Mouse (Mus musculus): ENCODE measurements around the gene Rap1b. TPM values are rescaled to one million over a fixed set of nuclear protein-coding genes. Genes with fewer than 3 reads are reported as not detected.

Gene Rap1b
- polyA plus RNA-seq, 1 experiment from 2014 or later: 132 TPM

DNA sequence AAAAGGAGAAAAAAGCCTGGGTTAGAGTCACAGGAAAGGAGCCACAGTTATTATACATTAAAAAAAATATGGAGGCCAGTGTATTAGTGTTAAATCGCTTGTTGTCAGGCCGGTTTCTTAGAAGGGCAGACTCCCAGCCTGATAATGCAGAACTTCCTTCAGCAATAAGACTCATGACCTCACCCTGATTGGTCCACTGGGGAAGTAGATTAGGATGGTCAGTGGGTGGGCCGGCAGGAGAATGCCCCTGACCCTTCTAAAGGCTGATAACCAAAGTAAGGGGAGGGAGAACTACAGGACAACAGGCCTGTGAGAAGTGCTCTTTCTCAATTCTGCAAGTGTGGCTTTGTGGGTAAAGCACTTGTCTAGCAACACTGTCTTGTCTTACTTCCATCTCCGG, 39.5 kb upstream of the Rap1b start:
- no peaks in the 10 kb centered on the region for H3K9me3 ChIP-seq (ENCODE audit: control insufficient read depth, low read length)
- H3K36me3 ChIP-seq (ENCODE audit: control insufficient read depth, insufficient read depth, low read length): no peaks in the 10 kb centered on the region
- ATAC-seq (ENCODE audit: low FRiP score, low TSS enrichment) (no peak), DNase-seq (ENCODE audit: low spot score) (no peak)
- no peak overlapping the region for H3K4me3 ChIP-seq (ENCODE audit: low read depth, low read length)
- H3K9ac ChIP-seq (ENCODE audit: low read length): no peak overlapping the region
- 61% methylated on average over 4 of the region's 4 CpGs for WGBS
- no peak overlapping the region for H3K27ac ChIP-seq (replicated peaks)
- no peaks in the 10 kb centered on the region for H3K27me3 ChIP-seq (ENCODE audit: control insufficient read depth, insufficient read depth, low read length)
- TF ChIP-seq CTCF (IDR thresholded peaks at IDR 0.05; ENCODE audit: low read depth) (no peak), EP300 (optimal IDR thresholded peaks at IDR 0.05) (no peak)
- H3K4me2 ChIP-seq (replicated peaks; ENCODE audit: low read depth): no peak overlapping the region
- H3K4me1 ChIP-seq (replicated peaks; ENCODE audit: control insufficient read depth, insufficient read depth): no peaks in the 10 kb centered on the region

DNA sequence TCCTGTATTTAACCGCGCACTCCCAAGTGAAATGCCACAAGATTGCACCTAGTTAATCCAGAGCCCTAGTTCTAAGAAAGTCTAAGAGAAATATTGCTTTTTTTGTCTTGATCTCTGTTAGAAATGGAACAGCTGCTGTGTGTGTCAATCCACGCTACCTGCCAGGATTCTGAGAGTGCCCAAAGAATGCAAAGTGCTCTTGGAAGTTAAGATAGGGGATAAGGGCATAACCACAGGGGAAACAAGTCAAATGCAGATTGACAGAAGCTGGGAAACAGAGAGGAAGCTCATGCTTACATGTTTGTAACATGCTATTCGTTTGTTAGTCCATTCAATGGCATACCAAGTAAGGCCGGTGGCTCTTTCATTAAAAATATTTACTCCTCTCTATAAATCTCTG, 38.9 kb upstream of the Rap1b start:
- Histone ChIP-seq H3K27ac (replicated peaks) (no peak overlapping the region), H3K4me3 (ENCODE audit: low read depth, low read length) (no peak overlapping the region), H3K36me3 (ENCODE audit: control insufficient read depth, insufficient read depth, low read length) (no peaks in the 10 kb centered on the region), H3K9me3 (ENCODE audit: control insufficient read depth, low read length) (no peaks in the 10 kb centered on the region), H3K4me2 (replicated peaks; ENCODE audit: low read depth) (no peak overlapping the region), H3K4me1 (replicated peaks; ENCODE audit: control insufficient read depth, insufficient read depth) (no peaks in the 10 kb centered on the region), H3K27me3 (ENCODE audit: control insufficient read depth, insufficient read depth, low read length) (no peaks in the 10 kb centered on the region), H3K9ac (ENCODE audit: low read length) (no peak overlapping the region)
- TF ChIP-seq EP300 (optimal IDR thresholded peaks at IDR 0.05) (no peak), CTCF (IDR thresholded peaks at IDR 0.05; ENCODE audit: low read depth) (no peak)
- no peak for DNase-seq (ENCODE audit: low spot score)
- WGBS: 62% methylated on average over 5 of the region's 5 CpGs
- no peak for ATAC-seq (ENCODE audit: low FRiP score, low TSS enrichment)

DNA sequence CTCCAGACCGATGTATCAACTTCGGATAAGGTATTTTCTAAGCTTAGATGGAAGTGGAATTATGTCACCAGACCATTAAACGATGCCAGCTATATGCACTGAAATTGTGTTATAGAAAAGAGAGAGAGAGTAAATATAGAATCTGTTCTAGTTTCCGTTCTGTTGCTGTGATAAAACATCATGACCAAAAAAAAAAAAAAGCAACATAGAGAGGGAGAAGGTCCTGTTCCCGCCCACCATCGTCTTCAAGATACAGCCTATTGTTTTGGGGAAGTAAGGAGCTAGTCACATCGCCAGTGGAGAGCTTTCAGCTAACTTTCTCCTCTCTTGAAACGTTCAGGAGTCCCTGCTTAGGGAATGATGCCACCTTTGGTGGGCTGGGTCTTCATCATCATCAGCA, 37.6 kb upstream of the Rap1b start:
- DNase-seq (ENCODE audit: low spot score): no peak
- Histone ChIP-seq H3K4me1 (replicated peaks; ENCODE audit: control insufficient read depth, insufficient read depth) (no peaks in the 10 kb centered on the region), H3K27me3 (ENCODE audit: control insufficient read depth, insufficient read depth, low read length) (no peaks in the 10 kb centered on the region), H3K4me2 (replicated peaks; ENCODE audit: low read depth) (no peak overlapping the region), H3K9ac (ENCODE audit: low read length) (no peak overlapping the region), H3K9me3 (ENCODE audit: control insufficient read depth, low read length) (no peaks in the 10 kb centered on the region), H3K27ac (replicated peaks) (no peak overlapping the region), H3K4me3 (ENCODE audit: low read depth, low read length) (no peak overlapping the region), H3K36me3 (ENCODE audit: control insufficient read depth, insufficient read depth, low read length) (no peaks in the 10 kb centered on the region)
- 84% methylated on average over 8 of the region's 8 CpGs for WGBS
- ATAC-seq (ENCODE audit: low FRiP score, low TSS enrichment): no peak
- no peak for TF ChIP-seq CTCF (IDR thresholded peaks at IDR 0.05; ENCODE audit: low read depth)
- TF ChIP-seq EP300 (optimal IDR thresholded peaks at IDR 0.05): no peak

DNA sequence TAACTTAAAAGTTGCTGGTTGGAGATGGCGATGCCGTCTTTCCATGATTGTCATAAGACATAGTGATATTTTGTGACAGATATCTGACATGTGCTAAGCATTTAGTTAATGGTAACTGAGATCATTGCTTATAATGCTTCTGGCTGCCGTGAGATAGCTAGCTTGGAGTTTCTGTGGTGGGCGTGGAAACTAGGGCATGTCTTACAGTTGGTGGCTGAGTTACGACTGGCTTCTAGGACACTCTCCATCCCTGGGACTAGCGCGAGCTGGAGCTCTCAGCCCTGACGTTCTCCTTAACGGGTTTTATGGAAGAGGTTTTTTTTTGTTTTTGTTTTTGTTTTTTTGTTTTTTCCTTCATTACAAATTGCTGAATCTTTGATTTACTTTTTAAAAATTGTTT, 32.8 kb upstream of the Rap1b start:
- DNase-seq (ENCODE audit: low spot score) (no peak), ATAC-seq (ENCODE audit: low FRiP score, low TSS enrichment) (no peak)
- TF ChIP-seq EP300 (optimal IDR thresholded peaks at IDR 0.05) (no peak), CTCF (IDR thresholded peaks at IDR 0.05; ENCODE audit: low read depth) (no peak)
- 85% methylated on average over 9 of the region's 9 CpGs for WGBS
- H3K4me2 ChIP-seq (replicated peaks; ENCODE audit: low read depth): no peak overlapping the region
- H3K27me3 ChIP-seq (ENCODE audit: control insufficient read depth, insufficient read depth, low read length): no peaks in the 10 kb centered on the region
- H3K27ac ChIP-seq (replicated peaks): no peak overlapping the region
- H3K4me3 ChIP-seq (ENCODE audit: low read depth, low read length): no peak overlapping the region
- no peaks in the 10 kb centered on the region for H3K36me3 ChIP-seq (ENCODE audit: control insufficient read depth, insufficient read depth, low read length)
- H3K4me1 ChIP-seq (replicated peaks; ENCODE audit: control insufficient read depth, insufficient read depth): no peaks in the 10 kb centered on the region
- no peaks in the 10 kb centered on the region for H3K9me3 ChIP-seq (ENCODE audit: control insufficient read depth, low read length)
- H3K9ac ChIP-seq (ENCODE audit: low read length): no peak overlapping the region

DNA sequence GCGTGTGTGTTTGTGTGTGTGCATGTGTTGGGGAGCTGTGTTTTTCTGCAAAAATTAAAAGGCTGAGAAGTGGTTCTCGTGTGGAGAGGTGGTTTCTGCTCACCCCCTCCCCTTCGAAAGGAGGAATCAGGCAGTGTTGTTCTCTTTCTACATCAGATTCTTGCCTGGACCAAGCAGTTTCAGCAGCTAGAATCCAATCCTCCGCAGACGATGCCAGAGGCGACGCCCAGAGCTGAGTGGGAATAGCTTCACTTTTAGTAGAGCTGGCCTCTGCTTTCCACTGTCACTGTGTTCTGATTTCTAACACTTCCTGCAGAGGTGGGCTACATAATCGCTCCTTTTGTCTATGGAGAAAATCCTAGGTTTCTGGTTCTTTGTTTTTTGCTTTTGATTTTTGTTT, 31.0 kb upstream of the Rap1b start:
- Histone ChIP-seq H3K27ac (replicated peaks) (no peak overlapping the region), H3K36me3 (ENCODE audit: control insufficient read depth, insufficient read depth, low read length) (no peaks in the 10 kb centered on the region), H3K27me3 (ENCODE audit: control insufficient read depth, insufficient read depth, low read length) (no peaks in the 10 kb centered on the region), H3K4me2 (replicated peaks; ENCODE audit: low read depth) (no peak overlapping the region), H3K4me1 (replicated peaks; ENCODE audit: control insufficient read depth, insufficient read depth) (no peaks in the 10 kb centered on the region), H3K9ac (ENCODE audit: low read length) (no peak overlapping the region), H3K9me3 (ENCODE audit: control insufficient read depth, low read length) (no peaks in the 10 kb centered on the region), H3K4me3 (ENCODE audit: low read depth, low read length) (no peak overlapping the region)
- no peak for ATAC-seq (ENCODE audit: low FRiP score, low TSS enrichment)
- WGBS: 68% methylated on average over 8 of the region's 8 CpGs
- DNase-seq (ENCODE audit: low spot score): no peak
- TF ChIP-seq CTCF (IDR thresholded peaks at IDR 0.05; ENCODE audit: low read depth) (no peak), EP300 (optimal IDR thresholded peaks at IDR 0.05) (no peak)

DNA sequence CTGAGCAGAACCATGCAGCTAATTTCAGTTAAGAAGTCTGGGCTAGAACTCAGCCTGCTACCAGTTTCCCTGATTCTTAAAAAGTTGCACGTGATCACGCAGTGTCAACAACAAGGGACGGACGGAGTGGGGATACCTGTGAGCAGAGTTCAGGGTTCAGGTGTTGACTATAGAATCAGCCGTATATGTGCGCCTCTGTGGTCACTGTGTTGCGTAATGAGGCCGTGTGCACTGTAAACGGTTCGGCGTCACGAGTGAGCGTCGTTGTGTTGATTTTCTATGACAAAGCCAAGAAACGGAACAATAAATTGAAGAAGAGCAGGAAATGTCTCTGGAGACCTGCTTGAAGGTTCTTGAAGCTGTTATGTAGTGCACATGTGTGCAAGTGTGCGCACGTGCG, 30.6 kb upstream of the Rap1b start:
- Histone ChIP-seq H3K4me3 (ENCODE audit: low read depth, low read length) (no peak overlapping the region), H3K9me3 (ENCODE audit: control insufficient read depth, low read length) (no peaks in the 10 kb centered on the region), H3K9ac (ENCODE audit: low read length) (no peak overlapping the region), H3K27ac (replicated peaks) (no peak overlapping the region), H3K36me3 (ENCODE audit: control insufficient read depth, insufficient read depth, low read length) (no peaks in the 10 kb centered on the region), H3K4me2 (replicated peaks; ENCODE audit: low read depth) (no peak overlapping the region), H3K4me1 (replicated peaks; ENCODE audit: control insufficient read depth, insufficient read depth) (no peaks in the 10 kb centered on the region), H3K27me3 (ENCODE audit: control insufficient read depth, insufficient read depth, low read length) (no peaks in the 10 kb centered on the region)
- TF ChIP-seq CTCF (IDR thresholded peaks at IDR 0.05; ENCODE audit: low read depth) (no peak), EP300 (optimal IDR thresholded peaks at IDR 0.05) (no peak)
- ATAC-seq (ENCODE audit: low FRiP score, low TSS enrichment) (no peak), DNase-seq (ENCODE audit: low spot score) (no peak)
- WGBS: 78% methylated on average over 18 of the region's 18 CpGs

Data from stomach, postnatal 0 days (tissue).